Mouse (Mus musculus) left cerebral cortex, adult 18-20 months (tissue): ENCODE results near the gene Defb48. TPM values are rescaled to one million over a fixed set of nuclear protein-coding genes. Genes with fewer than 3 reads are reported as not detected.
A peak's percentile ranks its signal among the peaks of the same experiment; 100 is the strongest.

Experiments
- DNase-seq, 2 experiments: peaks; one replicate each; pipeline ENCODE4 v3.0.0; 2021 to 2022; ENCODE audit warnings: low spot score in 2 of 2, mixed read lengths in 1 of 2
- long read RNA-seq, 2 experiments: library from polyadenylated mRNA; stranded (forward); transcript quantifications; one replicate each; pipeline ENCODE4 v2.0.0; 2021
- total RNA-seq, 2 experiments: library from RNA; stranded (reverse); gene quantifications; 2 replicates each; pipeline ENCODE4 v1.2.3; 2021

The Defb48 gene
- total RNA-seq = not detected
- long read RNA-seq, experiment 1 = 0 reads
- long read RNA-seq, experiment 2 = 0 reads

- DNase-seq = no peak
These were observed at the start of gene Defb48 for GRCm38 (mm10) chr14:62984410-62984809. Gene Defb48 (minus strand): TSS chr14:62984510.

GRCm38 (mm10) chr14:63020524-63021156, 36.3 kb upstream of the Defb48 start:
- DNase-seq = peak in 1 of 2 experiments; percentile 38

- DNase-seq = no peak
These were observed 30.4 kb upstream of the Defb48 start for GRCm38 (mm10) chr14:63014667-63015066.

- no peak for DNase-seq
These were observed 28.8 kb upstream of the Defb48 start for GRCm38 (mm10) chr14:63013082-63013481.

- no peak for DNase-seq
These were observed 27.2 kb upstream of the Defb48 start, which contains the start of gene Defb43 for GRCm38 (mm10) chr14:63011471-63011870. Gene Defb43 (plus strand): TSS chr14:63011771.

GRCm38 (mm10) chr14:63002588-63002987, 18.3 kb upstream of the Defb48 start:
- no peak for DNase-seq

- no peak for DNase-seq
These were observed 14.7 kb upstream of the Defb48 start for GRCm38 (mm10) chr14:62998977-62999376.

- no peak for DNase-seq
These were observed 13.5 kb upstream of the Defb48 start, which contains the start of gene Defb47 for GRCm38 (mm10) chr14:62997777-62998176. Gene Defb47 (plus strand): TSS chr14:62998077.

GRCm38 (mm10) chr14:62991849-62992510, 7.7 kb upstream of the Defb48 start:
- DNase-seq = no peak

- no peak for DNase-seq
These were observed 7.0 kb upstream of the Defb48 start for GRCm38 (mm10) chr14:62991271-62991670.

GRCm38 (mm10) chr14:62979815-62980214, 4.5 kb downstream of the Defb48 start:
- no peak for DNase-seq

GRCm38 (mm10) chr14:62975046-62975445, 9.3 kb downstream of the Defb48 start:
- DNase-seq = peak; percentile 48 to 77

GRCm38 (mm10) chr14:62965811-62966520, 18.3 kb downstream of the Defb48 start:
- no peak for DNase-seq

- DNase-seq = no peak
These were observed 19.0 kb downstream of the Defb48 start for GRCm38 (mm10) chr14:62965342-62965741.

- no peak for DNase-seq
These were observed 20.7 kb downstream of the Defb48 start for GRCm38 (mm10) chr14:62963632-62964031.

GRCm38 (mm10) chr14:62956091-62956490, 28.2 kb downstream of the Defb48 start:
- DNase-seq = no peak

- no peak for DNase-seq
These were observed 37.5 kb downstream of the Defb48 start for GRCm38 (mm10) chr14:62946794-62947193.

GRCm38 (mm10) chr14:62940383-62941074, 43.8 kb downstream of the Defb48 start:
- DNase-seq = no peak

GRCm38 (mm10) chr14:62939435-62939834, 44.9 kb downstream of the Defb48 start:
- DNase-seq = no peak

GRCm38 (mm10) chr14:62937675-62938074, 46.6 kb downstream of the Defb48 start:
- no peak for DNase-seq

- DNase-seq = no peak
These were observed 47.5 kb downstream of the Defb48 start for GRCm38 (mm10) chr14:62936631-62937380.
